Mouse (Mus musculus) CH12.LX (cell line): ENCODE measurements around the gene Cnksr3.

Source experiments
- CTCF ChIP-seq, 2 experiments: IDR thresholded peaks in 1 of 2; conservative IDR thresholded peaks in 1 of 2; 2 replicates each; pipeline ENCODE4 v1.5.1; 2011 to 2012; ENCODE audit warnings: low read depth in 2 of 2, low read length in 2 of 2, improper control_type of control experiment in 1 of 2, inconsistent platforms in 1 of 2, mild to moderate bottlenecking in 1 of 2, moderate library complexity in 1 of 2
- E2F4 ChIP-seq: IDR thresholded peaks from 2 replicates; pipeline ENCODE4 v1.6.1; 2011; ENCODE audit warnings: low read depth, low read length, improper control_type of control experiment; ENCODE audit not compliant: insufficient replicate concordance
- EP300 ChIP-seq: IDR thresholded peaks from 2 replicates; pipeline ENCODE4 v1.6.1; 2011; ENCODE audit warnings: low read length, improper control_type of control experiment
- HCFC1 ChIP-seq: IDR thresholded peaks from 2 replicates; pipeline ENCODE4 v1.6.1; 2012; ENCODE audit warnings: low read depth, mild to moderate bottlenecking, inconsistent platforms, low read length, improper control_type of control experiment
- JUN ChIP-seq: IDR thresholded peaks from 2 replicates; pipeline ENCODE4 v1.6.1; 2011; ENCODE audit warnings: low read depth, mild to moderate bottlenecking, low read length, improper control_type of control experiment, moderate library complexity; ENCODE audit not compliant: insufficient read depth
- KAT2A ChIP-seq: IDR thresholded peaks from 2 replicates; pipeline ENCODE4 v1.6.1; 2012; ENCODE audit warnings: low read length, improper control_type of control experiment, inconsistent platforms; ENCODE audit not compliant: insufficient replicate concordance
- MAFK ChIP-seq: IDR thresholded peaks from 2 replicates; pipeline ENCODE4 v1.6.1; 2011; ENCODE audit warnings: low read length, improper control_type of control experiment; ENCODE audit not compliant: insufficient replicate concordance
- MXI1 ChIP-seq: IDR thresholded peaks from 2 replicates; pipeline ENCODE4 v1.6.1; 2011; ENCODE audit warnings: mild to moderate bottlenecking, low read depth, low read length, improper control_type of control experiment
- MYC ChIP-seq: IDR thresholded peaks from 2 replicates; pipeline ENCODE4 v1.6.1; 2011; ENCODE audit warnings: low read depth, mild to moderate bottlenecking, improper control_type of control experiment, low read length
- POLR2A ChIP-seq: IDR thresholded peaks from 2 replicates; pipeline ENCODE4 v1.6.1; 2011; ENCODE audit warnings: low read depth, mild to moderate bottlenecking, improper control_type of control experiment, low read length
- TBP ChIP-seq: conservative IDR thresholded peaks from 2 replicates; pipeline ENCODE4 v1.6.1; 2011; ENCODE audit warnings: low read depth, low read length, improper control_type of control experiment
- UBTF ChIP-seq: IDR thresholded peaks from 2 replicates; pipeline ENCODE4 v1.6.1; 2012; ENCODE audit warnings: low read depth, mild to moderate bottlenecking, inconsistent platforms, low read length, improper control_type of control experiment, moderate library complexity
- USF1 ChIP-seq: IDR thresholded peaks from 2 replicates; pipeline ENCODE4 v1.6.1; 2014; ENCODE audit warnings: low read depth, mild to moderate bottlenecking, inconsistent platforms, low read length, improper control_type of control experiment
- ZNF384 ChIP-seq: IDR thresholded peaks from 2 replicates; pipeline ENCODE4 v1.6.1; 2012; ENCODE audit warnings: low read depth, low read length, improper control_type of control experiment, inconsistent platforms

DNA sequence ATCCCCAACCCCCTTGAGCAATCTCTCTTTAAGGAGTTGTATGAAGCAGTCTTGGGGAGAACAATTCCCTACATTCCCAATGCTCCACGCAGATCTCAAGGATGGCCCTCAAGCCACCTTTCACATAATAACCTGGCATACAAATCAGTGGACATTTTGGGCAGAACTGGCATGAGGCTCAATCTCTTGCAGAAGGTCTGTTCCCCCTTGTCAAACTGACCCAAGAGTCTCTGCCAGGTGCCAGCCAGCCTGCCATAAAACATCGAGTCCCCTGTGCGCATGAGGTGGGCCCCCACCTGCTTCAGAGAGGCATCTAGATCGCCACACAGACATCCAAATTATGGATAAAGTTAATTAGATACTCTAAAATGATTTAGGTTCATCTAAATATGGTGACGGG, 25.0 kb downstream of the Cnksr3 start:
- no peak for TF ChIP-seq USF1
- TF ChIP-seq POLR2A: no peak
- no peak for TF ChIP-seq MAFK
- TF ChIP-seq E2F4: no peak
- TF ChIP-seq CTCF (conservative IDR thresholded peaks at IDR 0.05 in 1 of 2, IDR thresholded peaks at IDR 0.05 in 1 of 2; ENCODE audit: low read depth in 2 of 2, low read length in 2 of 2): no peak
- TF ChIP-seq ZNF384: no peak
- no peak for TF ChIP-seq EP300
- TF ChIP-seq UBTF: no peak
- TF ChIP-seq JUN: no peak
- no peak for TF ChIP-seq HCFC1
- TF ChIP-seq KAT2A: no peak
- no peak for TF ChIP-seq MXI1
- TF ChIP-seq MYC: no peak
- TF ChIP-seq TBP: no peak
